19 mouse cellular contexts compared by ENCODE assay signal in the genomic region with DNA sequence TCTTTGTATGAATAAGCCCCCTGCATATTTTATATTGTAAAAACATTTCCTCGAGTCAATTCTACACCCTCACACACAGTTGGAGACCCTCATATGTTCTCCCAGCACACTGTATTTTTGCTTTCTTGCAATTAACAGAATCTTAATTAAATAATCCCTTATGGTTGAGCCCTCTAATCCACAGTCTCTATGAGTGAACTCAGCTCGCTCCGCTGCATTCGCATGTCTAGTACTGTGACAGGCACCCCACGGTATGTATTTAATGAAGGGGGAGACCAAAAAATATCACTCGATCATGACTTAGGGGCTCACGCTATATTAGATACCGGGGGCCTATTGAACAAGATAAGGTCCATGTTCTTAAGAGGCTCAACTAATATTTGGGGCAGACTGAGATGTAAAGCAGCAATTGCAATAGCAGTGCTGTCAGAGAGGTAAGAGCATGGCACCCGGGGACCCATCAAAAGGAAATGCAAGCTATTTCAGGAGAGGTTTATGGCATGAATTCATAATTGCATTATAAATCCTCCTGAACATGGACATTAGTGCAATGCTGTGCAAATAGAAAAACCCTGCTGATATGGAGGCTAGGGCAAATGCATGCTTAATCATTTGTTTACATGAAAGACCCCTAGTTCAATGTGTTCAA.
DNase-seq lines count a peak whose midpoint lies in the region; ATAC-seq and TF ChIP-seq lines count a peak whose summit lies in the region.
"Had no signal": no experiment of that assay in that cellular context is flagged by ENCODE, and none has a peak within 500 bp of the region (broad histone marks: within the 10 kb centered on the region; RNA-seq: fewer than 3 reads in every experiment).

No protein-coding gene starts in this region.

- intact Hi-C loops in heart, postnatal 25 days (cut with DNase I), result no loop called here

- WGBS in hindbrain, embryonic 14.5 days, result 58% methylated on average over 9 of the region's 9 CpGs
- 76% methylated on average over 9 of the region's 9 CpGs for WGBS in hindbrain, embryonic 10.5 days
- WGBS in midbrain, embryonic 15.5 days, result 64% methylated on average over 9 of the region's 9 CpGs
- WGBS in midbrain, postnatal 0 days, result 46% methylated on average over 9 of the region's 9 CpGs
- 60% methylated on average over 9 of the region's 9 CpGs for WGBS in hindbrain, embryonic 16.5 days
- WGBS in neural tube, embryonic 14.5 days, result 39% methylated on average over 9 of the region's 9 CpGs

- H3K36me3 ChIP-seq in hindbrain, embryonic 14.5 days (replicated peaks; ENCODE audit: control insufficient read depth, insufficient read depth), result no peaks in the 10 kb centered on the region
- H3K36me3 ChIP-seq in hindbrain, embryonic 10.5 days, result no peaks in the 10 kb centered on the region
- H3K36me3 ChIP-seq in midbrain, embryonic 15.5 days (replicated peaks), result no peaks in the 10 kb centered on the region
- no peaks in the 10 kb centered on the region for H3K36me3 ChIP-seq in midbrain, postnatal 0 days (ENCODE audit: insufficient read depth, low read length)
- H3K36me3 ChIP-seq in hindbrain, embryonic 16.5 days (ENCODE audit: control insufficient read depth, insufficient read depth, low read length), result no peaks in the 10 kb centered on the region
- H3K36me3 ChIP-seq in neural tube, embryonic 14.5 days (ENCODE audit: control insufficient read depth, insufficient read depth, low read length), result no peaks in the 10 kb centered on the region
- H3K36me3 ChIP-seq: embryonic facial prominence, embryonic 12.5 days; forebrain, embryonic 12.5 days; heart, embryonic 13.5 days had no signal

- H3K4me3 ChIP-seq in hindbrain, embryonic 14.5 days (replicated peaks; ENCODE audit: low read length), result no peak overlapping the region
- no peak overlapping the region for H3K4me3 ChIP-seq in hindbrain, embryonic 10.5 days
- H3K4me3 ChIP-seq in midbrain, embryonic 15.5 days, result no peak overlapping the region
- no peak overlapping the region for H3K4me3 ChIP-seq in midbrain, postnatal 0 days (ENCODE audit: low read depth, low read length)
- H3K4me3 ChIP-seq in hindbrain, embryonic 16.5 days (ENCODE audit: low read length), result no peak overlapping the region
- H3K4me3 ChIP-seq in neural tube, embryonic 14.5 days (ENCODE audit: low read depth, low read length), result no peak overlapping the region
- H3K4me3 ChIP-seq: embryonic facial prominence, embryonic 12.5 days; forebrain, embryonic 12.5 days; heart, embryonic 13.5 days had no signal

- TF ChIP-seq CTCF in midbrain, postnatal 0 days (IDR thresholded peaks at IDR 0.05), result no peak

- ATAC-seq in hindbrain, embryonic 14.5 days (ENCODE audit: low FRiP score), result peak; percentile 60; the same call in 1 of the 2 replicates
- ATAC-seq in midbrain, embryonic 15.5 days (replicated peaks), result no peak
- no peak for ATAC-seq in midbrain, postnatal 0 days (ENCODE audit: low FRiP score)
- ATAC-seq in hindbrain, embryonic 16.5 days, result peak; percentile 71
- ATAC-seq in neural tube, embryonic 14.5 days (ENCODE audit: low read depth), result peak; percentile 71
- ATAC-seq: inflammation-experienced regulatory T-cells, adult 6 months; intestine, postnatal 0 days had no signal

- H3K9ac ChIP-seq in hindbrain, embryonic 14.5 days, result no peak overlapping the region
- H3K9ac ChIP-seq in midbrain, embryonic 15.5 days, result no peak overlapping the region
- no peak overlapping the region for H3K9ac ChIP-seq in midbrain, postnatal 0 days (replicated peaks; ENCODE audit: low read length, poor library complexity, severe bottlenecking)
- no peak overlapping the region for H3K9ac ChIP-seq in hindbrain, embryonic 16.5 days (ENCODE audit: low read depth, low read length)
- H3K9ac ChIP-seq in neural tube, embryonic 14.5 days (replicated peaks; ENCODE audit: low read depth, low read length), result no peak overlapping the region
- H3K9ac ChIP-seq: embryonic facial prominence, embryonic 12.5 days; forebrain, embryonic 12.5 days; heart, embryonic 13.5 days had no signal

- no peak for DNase-seq in hindbrain, embryonic 14.5 days (ENCODE audit: low spot score)
- no peak for DNase-seq in hindbrain, embryonic 10.5 days (ENCODE audit: low spot score)
- DNase-seq in midbrain, postnatal 0 days (ENCODE audit: low spot score), result no peak
- no peak for DNase-seq in heart, postnatal 25 days (ENCODE audit: low spot score)
- no peak for DNase-seq in cerebellum, postnatal 36 days
- DNase-seq: adrenal gland, adult 2 months; adrenal gland, postnatal 25 days; cerebellum, adult 8-10 months; gastrocnemius, postnatal 36 days; heart, adult 11 months; heart, postnatal 4 days had no signal

- peaks cover 18% of the 10 kb centered on the region; the same call in 1 of the 2 replicates for H3K4me1 ChIP-seq in hindbrain, embryonic 14.5 days (replicated peaks; ENCODE audit: control insufficient read depth, insufficient read depth, low read length)
- H3K4me1 ChIP-seq in hindbrain, embryonic 10.5 days (replicated peaks), result no peaks in the 10 kb centered on the region
- H3K4me1 ChIP-seq in midbrain, embryonic 15.5 days, result peaks cover 15% of the 10 kb centered on the region
- no peaks in the 10 kb centered on the region for H3K4me1 ChIP-seq in midbrain, postnatal 0 days (ENCODE audit: insufficient read depth, low read length)
- H3K4me1 ChIP-seq in hindbrain, embryonic 16.5 days (ENCODE audit: control insufficient read depth, insufficient read depth, low read depth, low read length), result peaks cover 9% of the 10 kb centered on the region
- H3K4me1 ChIP-seq in neural tube, embryonic 14.5 days (ENCODE audit: control insufficient read depth, insufficient read depth, low read length), result peaks cover 21% of the 10 kb centered on the region; the same call in 1 of the 2 replicates
- H3K4me1 ChIP-seq: embryonic facial prominence, embryonic 12.5 days; heart, embryonic 13.5 days had no signal

- H3K27ac ChIP-seq in hindbrain, embryonic 14.5 days, result peak overlapping the region; percentile 48; the same call in 1 of the 2 replicates
- no peak overlapping the region for H3K27ac ChIP-seq in hindbrain, embryonic 10.5 days
- H3K27ac ChIP-seq in midbrain, embryonic 15.5 days, result peak overlapping the region; percentile 45; the same call in 1 of the 2 replicates
- H3K27ac ChIP-seq in midbrain, postnatal 0 days (ENCODE audit: low read depth, low read length), result no peak overlapping the region
- peak overlapping the region; percentile 8; the same call in 1 of the 2 replicates for H3K27ac ChIP-seq in hindbrain, embryonic 16.5 days (ENCODE audit: low read depth, low read length)
- H3K27ac ChIP-seq in neural tube, embryonic 14.5 days (ENCODE audit: low read depth, low read length), result peak overlapping the region; percentile 52
- H3K27ac ChIP-seq: embryonic facial prominence, embryonic 12.5 days; forebrain, embryonic 12.5 days; heart, embryonic 13.5 days had no signal

- H3K27me3 ChIP-seq in hindbrain, embryonic 14.5 days (ENCODE audit: control insufficient read depth, insufficient read depth, low read length), result no peaks in the 10 kb centered on the region
- no peaks in the 10 kb centered on the region for H3K27me3 ChIP-seq in hindbrain, embryonic 10.5 days (ENCODE audit: insufficient read depth, poor library complexity, severe bottlenecking)
- no peaks in the 10 kb centered on the region for H3K27me3 ChIP-seq in midbrain, embryonic 15.5 days (replicated peaks)
- H3K27me3 ChIP-seq in midbrain, postnatal 0 days (ENCODE audit: insufficient read depth, low read length), result no peaks in the 10 kb centered on the region
- no peaks in the 10 kb centered on the region for H3K27me3 ChIP-seq in hindbrain, embryonic 16.5 days (replicated peaks; ENCODE audit: control insufficient read depth, insufficient read depth, low read length)
- H3K27me3 ChIP-seq in neural tube, embryonic 14.5 days (ENCODE audit: control insufficient read depth, insufficient read depth, low read length), result no peaks in the 10 kb centered on the region
- H3K27me3 ChIP-seq: embryonic facial prominence, embryonic 12.5 days; forebrain, embryonic 12.5 days; heart, embryonic 13.5 days had no signal

- no peak overlapping the region for H3K4me2 ChIP-seq in hindbrain, embryonic 14.5 days (replicated peaks)
- no peak overlapping the region for H3K4me2 ChIP-seq in midbrain, embryonic 15.5 days
- H3K4me2 ChIP-seq in midbrain, postnatal 0 days (ENCODE audit: low read depth, low read length, poor library complexity, severe bottlenecking), result no peak overlapping the region
- H3K4me2 ChIP-seq in hindbrain, embryonic 16.5 days (ENCODE audit: low read length), result no peak overlapping the region
- no peak overlapping the region for H3K4me2 ChIP-seq in neural tube, embryonic 14.5 days (ENCODE audit: low read depth, low read length)
- H3K4me2 ChIP-seq: embryonic facial prominence, embryonic 12.5 days; forebrain, embryonic 12.5 days; heart, embryonic 13.5 days had no signal

- no peaks in the 10 kb centered on the region for H3K9me3 ChIP-seq in hindbrain, embryonic 14.5 days (ENCODE audit: control insufficient read depth, low read length)
- no peaks in the 10 kb centered on the region for H3K9me3 ChIP-seq in hindbrain, embryonic 10.5 days
- H3K9me3 ChIP-seq in midbrain, embryonic 15.5 days, result no peaks in the 10 kb centered on the region
- no peaks in the 10 kb centered on the region for H3K9me3 ChIP-seq in midbrain, postnatal 0 days (ENCODE audit: low read length)
- no peaks in the 10 kb centered on the region for H3K9me3 ChIP-seq in hindbrain, embryonic 16.5 days (ENCODE audit: control insufficient read depth, low read length)
- no peaks in the 10 kb centered on the region for H3K9me3 ChIP-seq in neural tube, embryonic 14.5 days (ENCODE audit: control insufficient read depth, low read length)
- H3K9me3 ChIP-seq: embryonic facial prominence, embryonic 12.5 days; forebrain, embryonic 12.5 days; heart, embryonic 13.5 days had no signal

Comparison
In these comparisons a context has a peak if more than half of its experiments do, and no peak if none do; other contexts are left out.
1. H3K27ac ChIP-seq: peak in hindbrain, embryonic 14.5 days (single experiment), midbrain, embryonic 15.5 days (single experiment), hindbrain, embryonic 16.5 days (single experiment) and neural tube, embryonic 14.5 days (single experiment); none in hindbrain, embryonic 10.5 days (single experiment) and midbrain, postnatal 0 days (single experiment).
2. ATAC-seq: peak in hindbrain, embryonic 14.5 days (single experiment), hindbrain, embryonic 16.5 days (single experiment) and neural tube, embryonic 14.5 days (single experiment); none in midbrain, embryonic 15.5 days (single experiment) and midbrain, postnatal 0 days (single experiment).